Mouse (Mus musculus) layer of hippocampus, adult 11-12 months (tissue): ENCODE data around the gene Cant1.
"Not testable (repeated sequence)": the region's sequence is repeated elsewhere in the genome, so short reads cannot be mapped to it uniquely, and the experiment has no call there.

Experiments
- DNase-seq: peaks from one replicate; pipeline ENCODE4 v3.0.0; 2022; ENCODE audit warnings: low spot score

Gene Cant1

DNA sequence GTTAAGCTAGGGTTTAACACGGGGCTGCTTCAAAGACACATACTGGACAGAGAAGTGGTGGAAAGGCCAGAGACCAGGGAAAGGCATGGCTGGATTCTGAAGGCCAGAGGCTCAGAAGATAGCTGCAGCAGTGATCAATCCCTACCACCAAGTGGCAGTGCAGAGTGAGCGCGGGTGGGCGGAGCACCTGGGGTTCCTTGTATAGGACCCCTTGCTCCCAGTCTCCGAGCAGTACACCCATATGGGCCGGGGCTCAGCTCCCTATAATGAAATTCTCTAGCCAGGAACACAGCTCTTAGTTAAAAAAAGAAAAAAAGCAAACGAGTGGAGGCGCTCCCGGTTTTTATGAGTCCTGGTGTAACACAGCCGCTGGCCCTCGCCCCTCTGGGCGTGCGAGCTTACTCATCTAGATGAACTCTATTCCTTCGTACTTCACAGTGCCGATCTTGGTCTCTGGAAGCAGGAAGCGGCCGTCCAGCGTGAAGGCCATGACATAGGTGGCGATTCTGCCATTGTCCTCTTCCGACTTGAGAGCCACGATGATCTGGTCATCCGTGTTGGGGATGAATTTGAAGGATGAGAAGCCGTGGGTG lies 11.5 kb downstream of the Cant1 start:
- DNase-seq: no peak

DNA sequence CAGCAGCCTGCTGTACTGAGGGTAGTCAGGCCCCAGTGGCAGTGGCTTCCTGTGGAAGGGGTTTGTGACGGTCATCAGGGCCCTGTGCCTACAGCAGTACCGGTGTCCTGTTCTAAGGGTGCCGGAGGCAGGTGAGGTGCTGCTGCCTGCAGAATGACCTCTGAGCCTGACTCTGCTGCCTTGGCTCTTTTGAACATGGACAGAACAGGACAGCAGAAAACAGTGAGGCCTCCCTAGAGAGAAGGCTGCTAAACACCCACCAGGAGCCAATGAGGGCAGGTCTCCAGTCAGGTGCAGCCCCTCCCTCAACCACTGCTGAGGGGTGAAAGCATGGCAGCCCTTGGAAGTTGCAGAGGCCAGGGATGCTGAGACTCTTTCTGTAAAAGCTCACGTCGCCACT lies 12.4 kb downstream of the Cant1 start:
- no peak for DNase-seq

DNA sequence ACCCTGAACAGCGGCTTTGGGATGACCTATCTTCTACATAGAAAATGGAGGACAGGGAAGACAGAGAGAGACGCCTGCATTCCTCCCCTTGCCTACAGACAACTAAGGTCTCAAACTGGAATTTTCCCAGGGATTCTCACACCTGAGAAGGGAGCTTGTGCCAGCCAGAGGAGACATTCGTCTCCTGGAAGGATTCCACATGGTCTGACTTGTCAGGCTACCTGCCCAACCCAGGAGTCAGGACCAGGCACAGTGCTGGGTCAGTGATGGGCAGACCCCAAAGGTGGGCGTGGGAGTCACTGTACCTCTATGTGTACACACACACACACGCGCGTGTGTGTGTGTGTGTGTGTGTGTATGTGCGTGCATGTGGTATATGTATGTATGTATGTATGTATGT lies 13.6 kb downstream of the Cant1 start:
- no peak for DNase-seq

DNA sequence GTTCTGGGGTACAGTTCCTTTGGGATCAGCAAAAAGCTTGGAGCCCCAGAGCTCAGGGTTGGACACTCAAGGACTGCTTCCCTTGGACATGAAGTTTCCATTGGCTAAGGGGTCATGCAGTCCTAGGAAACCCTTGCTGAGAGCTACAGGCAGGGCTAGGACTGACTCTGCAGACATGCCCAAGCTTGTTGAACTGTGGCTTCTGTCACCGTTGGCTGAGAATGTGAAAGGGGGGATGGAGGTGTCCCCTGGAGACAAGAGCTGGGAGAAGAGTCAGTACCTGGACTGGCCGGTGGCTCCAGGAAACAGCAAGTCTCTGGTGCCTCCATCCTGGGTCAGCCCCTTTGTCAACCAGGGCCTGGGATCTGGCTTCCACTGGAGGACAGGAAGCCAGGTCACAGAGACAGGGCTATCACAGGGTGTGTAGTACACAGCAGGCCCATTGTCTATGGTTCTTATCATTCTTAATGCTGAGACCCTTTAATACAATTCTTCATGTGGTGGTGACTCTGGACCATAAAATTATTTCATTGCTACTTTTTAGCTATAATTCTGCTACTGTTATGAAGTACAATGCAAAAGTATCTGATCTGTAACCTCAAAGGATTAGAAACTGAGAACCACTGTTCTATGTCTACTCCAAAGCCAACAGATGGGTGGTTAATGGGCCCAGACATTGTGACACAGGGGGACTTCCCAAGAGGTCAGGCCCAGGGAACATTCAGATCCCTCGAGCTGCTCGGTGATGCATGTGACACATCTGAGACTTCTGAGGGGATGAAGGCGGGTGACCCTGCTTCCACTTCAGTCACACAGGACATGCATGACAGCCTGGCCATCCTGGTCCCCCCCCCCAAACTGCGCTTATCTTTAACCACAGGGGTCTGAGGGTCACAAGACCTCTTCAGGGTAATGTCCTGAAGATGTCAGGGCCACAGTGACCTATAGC lies 14.7 kb downstream of the Cant1 start:
- DNase-seq: no peak

DNA sequence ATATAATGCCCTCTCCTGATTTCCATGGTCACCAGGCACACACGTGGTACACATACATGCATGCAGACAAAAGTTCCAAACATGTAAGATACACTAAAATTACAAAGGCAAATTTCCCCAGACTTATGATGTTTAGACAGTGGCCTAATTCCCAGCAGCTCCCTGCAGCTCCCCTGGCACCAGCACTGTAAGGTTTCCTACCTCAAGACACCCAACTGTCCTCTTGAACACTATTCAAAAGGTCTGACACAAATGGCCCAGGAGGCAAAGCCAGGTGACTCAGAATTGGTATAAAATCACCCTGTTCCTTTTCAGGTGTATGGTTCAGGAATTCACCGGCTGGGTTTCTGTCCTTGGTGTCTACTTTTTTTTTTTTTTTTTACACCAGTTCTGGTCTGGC lies 15.7 kb downstream of the Cant1 start:
- DNase-seq: no peak

DNA sequence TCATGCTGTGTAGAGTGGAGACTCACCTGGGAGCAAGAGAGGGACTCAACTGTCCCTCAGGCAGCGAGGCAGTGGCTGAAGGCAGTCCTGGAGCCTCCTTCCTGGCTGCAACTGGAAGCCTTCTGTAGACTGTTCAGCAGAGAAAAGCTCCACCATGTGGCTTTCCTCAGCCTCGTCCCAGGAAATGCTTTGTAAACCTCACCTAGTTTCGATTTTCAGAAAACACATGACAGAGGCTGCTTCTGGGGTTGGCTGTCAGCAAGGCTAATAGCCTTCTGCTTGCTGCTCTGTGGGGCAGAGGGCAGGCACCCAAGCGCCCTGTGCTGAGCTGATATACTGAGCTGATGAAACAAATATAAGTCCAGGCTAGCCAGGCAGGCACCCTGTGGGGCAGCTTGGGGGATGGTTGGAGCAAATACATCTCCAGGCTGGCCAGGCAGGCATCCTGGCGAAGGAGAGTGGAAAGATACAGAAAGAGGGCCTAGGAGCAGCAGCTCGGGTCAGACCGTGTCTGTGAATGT lies 17.1 kb downstream of the Cant1 start, which contains the start of gene Lgals3bp:
Lgals3bp (minus strand) TSS at position 333 of the 521 bp plus-strand sequence.
- peak; percentile 71 for DNase-seq

DNA sequence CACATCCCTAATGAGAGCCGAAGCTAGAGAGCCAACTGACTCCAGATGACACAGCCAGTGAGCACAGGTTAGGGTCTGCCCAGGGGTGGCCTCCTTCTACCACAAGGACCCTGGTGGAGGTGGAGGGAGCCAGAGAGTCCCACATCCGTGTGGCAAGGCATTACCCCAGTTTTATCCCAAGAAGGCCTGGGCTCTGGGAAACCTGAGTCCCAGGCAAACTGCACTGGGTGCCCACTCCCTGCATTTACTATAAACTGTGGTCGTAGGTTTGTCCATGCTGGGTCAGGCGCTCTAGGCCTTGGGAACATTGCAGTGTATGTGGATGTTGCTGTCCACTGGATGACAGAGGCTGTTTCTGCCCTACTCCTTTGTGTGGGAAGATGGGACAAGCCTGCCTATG lies 17.7 kb downstream of the Cant1 start:
- DNase-seq: no peak

DNA sequence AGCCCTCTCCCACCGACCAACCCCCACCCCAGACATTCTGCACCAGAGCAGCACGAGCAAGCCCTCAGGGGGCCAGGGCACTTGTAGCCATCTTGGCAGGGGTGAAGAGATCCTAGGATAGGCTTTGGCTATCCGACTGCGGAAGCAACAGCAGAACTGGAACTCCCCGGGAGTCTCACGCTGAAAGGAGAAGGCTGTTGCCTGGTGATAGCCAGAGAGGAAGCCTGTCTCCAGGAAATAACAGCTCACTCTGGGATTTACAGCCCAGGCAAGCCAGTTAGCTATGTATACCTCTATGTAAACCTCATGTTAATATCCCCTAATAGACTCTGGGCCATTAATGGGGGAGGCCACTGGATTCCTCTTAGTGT lies 18.3 kb downstream of the Cant1 start:
- DNase-seq: no peak

DNA sequence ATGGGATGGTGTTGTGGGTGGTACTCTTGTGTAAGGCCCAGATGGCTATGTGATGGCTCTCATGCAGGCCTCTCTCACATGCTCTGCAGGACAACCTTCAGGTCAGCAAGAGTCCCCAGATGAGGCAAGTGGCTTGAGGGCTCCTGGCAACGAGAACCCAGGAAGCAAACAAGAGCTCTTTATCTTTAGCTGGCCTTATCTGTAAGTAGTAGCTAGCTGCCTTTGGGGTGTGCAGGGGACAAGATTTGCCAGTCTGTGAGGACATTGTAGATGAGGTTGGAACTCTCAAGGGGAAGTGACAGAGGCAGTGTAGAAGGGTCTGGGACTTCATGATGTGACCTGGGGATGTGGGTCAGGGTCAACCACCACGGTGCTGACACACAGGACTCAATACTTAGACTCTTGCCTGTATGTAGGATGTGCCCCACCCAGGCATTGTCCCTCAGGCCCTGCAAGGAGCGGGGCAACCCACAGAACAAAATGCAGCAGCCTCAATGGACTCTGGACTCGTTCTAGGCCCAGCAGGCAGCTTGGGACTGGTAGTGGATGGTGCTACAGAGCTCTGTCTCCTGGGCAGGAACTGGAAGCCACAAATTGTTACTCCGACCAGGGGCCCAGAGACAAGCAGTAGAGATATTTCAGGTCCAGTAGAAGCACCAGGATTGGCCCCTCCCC lies 18.9 kb downstream of the Cant1 start:
- no peak for DNase-seq

DNA sequence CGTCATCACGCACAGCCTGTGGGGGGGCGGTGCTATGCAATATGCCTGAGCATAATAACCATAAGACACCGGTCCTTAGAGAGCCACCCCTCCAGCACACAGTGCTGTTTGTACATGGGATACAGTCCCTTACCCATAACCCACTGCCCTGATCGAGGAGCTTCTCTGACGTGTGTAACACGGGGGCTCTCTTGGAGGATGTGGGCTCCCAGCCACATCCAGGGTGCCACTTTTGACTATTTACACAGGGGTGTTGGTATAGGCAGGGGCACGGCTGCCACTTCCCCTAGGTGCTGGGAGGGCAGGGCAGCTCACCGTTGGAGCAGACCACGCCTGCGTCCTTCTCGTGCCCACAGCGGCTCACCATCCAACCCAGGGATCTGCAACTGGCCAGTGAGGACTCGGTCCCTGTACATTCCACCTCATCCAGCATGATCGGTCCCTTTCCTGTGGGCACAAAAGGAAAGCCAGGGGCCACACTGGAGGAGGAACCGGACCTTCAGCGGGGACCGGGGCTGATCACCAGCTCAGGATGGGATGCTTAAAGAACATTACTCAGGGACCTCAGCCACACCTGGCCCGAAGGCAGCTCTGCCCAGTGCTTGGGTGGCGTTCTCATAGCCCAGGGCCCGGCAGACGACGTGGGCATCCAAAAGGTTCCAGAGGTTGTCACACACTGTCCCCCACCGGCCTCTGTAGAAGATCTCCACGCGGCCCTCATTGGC lies 20.9 kb downstream of the Cant1 start:
- no peak for DNase-seq

DNA sequence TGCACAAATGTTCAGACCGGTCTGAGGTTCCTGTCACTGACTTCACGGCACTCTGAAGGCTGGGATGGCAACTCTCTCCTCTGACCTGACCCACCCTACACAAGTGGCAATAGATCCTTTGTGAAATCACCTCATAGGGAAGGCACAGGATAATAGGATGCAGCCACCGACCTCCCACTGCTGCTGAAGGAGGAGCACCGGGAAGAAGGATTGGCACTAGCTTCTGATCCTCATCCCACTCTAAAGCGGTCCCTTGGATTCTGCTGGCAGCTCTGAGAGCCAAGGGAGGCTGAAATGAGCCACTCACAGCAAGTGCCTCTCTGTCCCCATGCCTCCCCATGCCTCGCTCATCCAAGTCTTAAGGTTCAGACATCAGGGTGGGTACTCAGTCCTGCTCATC lies 24.3 kb downstream of the Cant1 start:
- DNase-seq: no peak

DNA sequence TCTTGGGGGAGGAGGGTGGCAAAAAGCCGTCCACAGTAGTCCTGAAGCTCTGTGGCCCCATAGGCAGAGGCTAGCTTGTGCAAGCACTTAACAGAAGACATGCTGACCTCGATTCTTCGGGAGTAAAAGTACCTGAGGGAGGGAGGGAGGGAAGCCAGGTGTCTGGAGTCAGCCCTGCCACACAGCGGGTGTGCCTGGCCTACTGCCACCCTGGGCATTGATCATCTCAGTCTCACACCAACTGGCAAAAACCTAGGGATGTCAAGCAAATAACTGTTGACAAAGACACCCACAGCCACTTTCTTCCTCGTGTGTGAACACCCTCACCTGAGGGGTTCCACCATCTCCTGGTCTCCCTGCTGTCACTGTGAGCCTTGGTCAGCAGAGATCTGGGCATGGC lies 24.9 kb downstream of the Cant1 start:
- no peak for DNase-seq

DNA sequence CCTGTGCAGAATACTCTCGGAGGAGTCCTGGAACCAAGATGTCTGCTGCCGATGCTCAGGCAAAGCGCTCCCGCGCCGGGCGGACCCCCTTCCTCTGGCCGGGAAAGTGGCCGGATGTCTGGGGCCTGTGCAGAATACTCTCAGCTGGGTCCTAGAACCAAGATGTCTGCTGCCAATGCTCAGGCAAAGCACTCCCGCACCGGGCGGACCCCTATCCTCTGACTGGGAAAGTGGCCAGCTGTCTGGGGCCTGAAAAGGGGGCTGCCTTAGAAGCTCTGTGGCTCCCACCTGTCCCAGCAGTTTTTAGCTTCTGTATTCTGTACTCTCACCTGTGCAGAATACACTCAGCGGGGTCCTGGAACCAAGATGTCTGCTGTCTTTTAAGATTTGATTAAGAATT lies 31.1 kb downstream of the Cant1 start:
- DNase-seq: not testable (repeated sequence)

DNA sequence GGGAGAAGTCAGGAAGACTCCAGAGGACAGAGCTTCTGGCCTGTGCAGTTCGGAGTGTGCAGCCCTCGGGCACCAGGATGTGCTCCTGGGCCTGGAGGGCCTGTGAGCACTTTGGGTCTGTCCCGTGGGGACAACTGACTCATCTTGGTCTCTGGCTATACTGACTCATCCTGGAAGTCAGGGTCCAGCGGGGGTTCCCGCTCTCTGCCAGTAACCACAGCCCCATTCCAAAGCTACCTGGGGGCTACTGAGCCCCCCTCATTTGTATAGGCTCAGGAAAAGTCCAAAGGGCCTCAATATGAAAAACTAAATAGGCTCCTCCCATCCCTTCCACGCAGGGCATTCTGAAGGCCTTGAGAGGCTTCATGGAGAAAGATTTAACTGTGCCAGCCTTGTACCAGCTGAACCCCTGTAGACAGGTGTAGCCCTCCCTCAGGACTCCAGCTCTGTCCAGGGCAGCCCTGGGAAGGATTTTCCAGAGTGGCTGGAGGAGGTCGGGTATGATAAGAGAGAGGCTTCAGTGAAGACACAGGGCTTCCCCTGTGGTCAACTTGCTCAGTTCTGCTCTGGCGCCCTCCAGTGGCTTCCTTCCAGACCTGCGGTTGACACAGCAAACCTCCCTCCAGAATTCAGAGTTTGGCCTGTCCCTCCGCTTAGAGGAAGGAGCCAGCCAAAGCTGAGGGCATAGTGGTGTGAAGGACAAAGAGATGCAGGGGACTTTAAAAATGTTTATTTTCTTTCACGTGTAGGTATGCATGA lies 39.5 kb downstream of the Cant1 start:
- DNase-seq: peak; percentile 84

DNA sequence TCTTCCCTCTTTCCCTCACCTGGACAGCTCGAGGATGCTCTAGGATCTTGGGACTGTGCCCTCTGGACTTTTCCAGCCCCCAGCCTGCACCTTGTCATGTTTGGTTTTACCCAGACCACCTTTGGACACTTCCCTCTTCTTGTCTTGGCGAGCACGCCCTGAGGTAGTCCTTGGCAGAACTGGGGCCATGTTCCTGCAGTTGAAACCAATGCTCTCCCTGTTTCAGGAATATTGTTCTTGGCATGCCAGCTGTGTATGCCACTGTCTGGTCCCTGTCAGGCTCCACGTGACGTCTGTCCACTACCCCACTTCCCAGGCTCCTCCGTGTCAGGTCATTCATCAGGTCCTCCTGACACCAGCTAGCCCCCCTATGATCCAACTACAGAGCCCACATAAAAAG lies 40.2 kb downstream of the Cant1 start:
- no peak for DNase-seq

DNA sequence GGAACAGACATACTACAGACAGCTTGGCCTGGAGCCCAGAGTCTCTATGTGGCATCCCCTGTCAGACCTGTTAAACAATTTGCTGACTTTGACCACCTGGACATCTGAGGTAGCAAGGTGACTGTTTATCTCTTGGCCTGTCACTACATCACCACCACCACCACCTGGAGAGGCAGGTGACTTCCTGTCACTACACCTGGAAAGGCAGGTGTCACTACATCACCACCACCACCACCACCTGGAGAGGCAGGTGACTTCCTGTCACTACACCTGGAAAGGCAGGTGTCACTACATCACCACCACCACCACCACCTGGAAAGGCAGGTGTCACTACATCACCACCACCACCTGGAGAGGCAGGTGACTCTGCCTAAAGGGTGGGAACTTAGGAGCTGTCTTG lies 42.6 kb downstream of the Cant1 start:
- DNase-seq: not testable (repeated sequence)

DNA sequence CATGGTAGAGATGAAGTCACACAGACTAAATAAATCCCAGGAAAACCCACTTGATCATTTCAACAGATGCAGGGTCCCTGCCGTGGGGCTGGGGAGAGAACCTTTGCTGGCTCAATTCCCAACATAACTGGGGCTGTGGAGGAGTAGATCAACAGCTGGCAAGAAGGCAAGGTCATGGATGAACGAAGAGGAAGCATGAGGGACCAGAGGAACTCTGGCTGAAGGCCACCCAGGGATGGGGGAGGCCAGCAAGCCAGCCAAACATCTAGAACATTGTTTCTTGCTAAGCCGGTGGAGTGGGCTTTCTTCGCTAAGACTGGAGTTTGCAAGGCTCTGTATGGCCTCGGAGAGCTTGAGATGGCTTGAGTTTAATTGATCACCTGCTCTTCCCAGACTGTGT lies 43.0 kb downstream of the Cant1 start:
- DNase-seq: no peak

DNA sequence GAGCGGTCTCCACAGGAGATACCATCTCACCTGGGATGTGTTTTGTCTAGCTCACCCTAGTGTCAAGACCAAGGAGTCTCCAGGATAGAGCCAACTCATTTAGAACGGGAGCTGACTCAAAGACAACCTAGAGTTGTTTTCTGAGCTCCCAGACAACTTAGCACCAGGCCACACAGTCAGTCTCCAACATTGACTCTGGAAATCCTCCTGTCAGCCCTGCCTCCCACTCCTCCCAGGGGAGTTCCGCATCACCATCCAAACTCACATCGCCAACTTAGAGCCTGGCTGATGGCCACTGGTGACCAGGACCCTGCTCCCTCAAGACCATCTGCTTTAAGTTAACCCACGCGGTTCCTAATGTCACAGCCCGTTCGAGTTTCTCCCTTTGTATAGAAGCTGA lies 43.4 kb downstream of the Cant1 start:
- no peak for DNase-seq

DNA sequence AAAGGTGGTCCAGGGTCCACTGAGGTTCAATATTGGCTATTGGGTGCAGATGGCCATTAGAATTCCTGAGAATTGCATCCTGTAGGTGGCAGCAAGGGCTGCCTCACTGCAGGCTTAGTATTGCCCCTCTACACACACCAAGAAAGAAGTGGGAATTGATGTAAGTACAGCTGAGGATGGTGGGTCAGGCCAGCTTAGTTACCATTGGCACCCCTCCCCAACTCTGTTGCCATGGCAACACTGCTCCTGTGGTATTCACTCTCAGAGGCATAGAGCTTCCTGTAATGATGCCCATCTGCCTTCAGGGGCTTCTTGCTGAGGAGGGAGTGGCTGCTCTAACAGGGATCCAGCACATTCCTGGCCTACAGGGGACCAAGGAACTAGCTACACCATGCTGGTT lies 43.9 kb downstream of the Cant1 start:
- no peak for DNase-seq

DNA sequence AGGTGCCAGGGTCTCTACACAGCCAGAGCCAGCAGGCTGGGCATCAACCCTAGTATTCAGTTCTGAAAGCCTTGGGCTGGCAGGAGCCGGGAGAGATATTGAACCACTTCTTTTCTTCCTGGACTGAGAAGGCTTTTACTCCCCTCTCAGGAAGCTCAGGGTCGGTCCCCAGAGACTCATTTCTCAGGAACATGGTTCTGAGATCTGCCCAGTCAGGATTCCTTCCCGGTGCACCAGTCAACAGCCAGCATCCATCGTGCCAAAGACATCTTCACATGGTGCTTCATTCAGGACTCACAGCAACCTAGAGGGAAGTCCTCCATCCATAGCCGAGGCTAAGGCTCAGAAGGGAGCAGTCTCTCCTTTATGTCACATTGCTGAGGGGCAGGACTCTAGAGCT lies 44.4 kb downstream of the Cant1 start:
- no peak for DNase-seq

DNA sequence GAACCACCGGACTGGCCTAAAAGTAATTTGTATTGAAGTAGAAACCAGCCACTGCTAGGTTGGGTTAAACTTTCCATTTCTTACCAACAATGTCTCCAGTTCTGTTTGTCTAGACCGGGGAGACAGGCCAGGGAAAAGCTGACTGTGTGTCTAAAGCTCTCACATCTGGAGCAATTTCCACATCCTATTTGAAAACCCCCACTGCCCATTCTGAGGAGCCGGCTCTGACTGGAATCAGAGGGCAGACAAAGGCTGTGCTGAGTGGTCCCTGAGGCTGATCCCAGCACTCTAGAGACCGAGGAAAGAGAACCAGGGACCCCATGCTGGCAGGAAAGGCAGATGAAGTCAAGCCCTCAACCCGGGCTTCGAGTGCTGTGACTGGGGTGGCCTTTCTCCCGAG lies 46.2 kb downstream of the Cant1 start:
- no peak for DNase-seq
